Mouse (Mus musculus): ENCODE measurements around the gene Ovgp1. TPM values are rescaled to one million over a fixed set of nuclear protein-coding genes. Genes with fewer than 3 reads are reported as not detected.
A peak's percentile ranks its signal among the peaks of the same experiment; 100 is the strongest.
"Not testable (repeated sequence)": the region's sequence is repeated elsewhere in the genome, so short reads cannot be mapped to it uniquely, and the experiment has no call there.

Ovgp1 gene
- polyA plus RNA-seq, 1 experiment from 2014 or later: 4.3 TPM

DNA sequence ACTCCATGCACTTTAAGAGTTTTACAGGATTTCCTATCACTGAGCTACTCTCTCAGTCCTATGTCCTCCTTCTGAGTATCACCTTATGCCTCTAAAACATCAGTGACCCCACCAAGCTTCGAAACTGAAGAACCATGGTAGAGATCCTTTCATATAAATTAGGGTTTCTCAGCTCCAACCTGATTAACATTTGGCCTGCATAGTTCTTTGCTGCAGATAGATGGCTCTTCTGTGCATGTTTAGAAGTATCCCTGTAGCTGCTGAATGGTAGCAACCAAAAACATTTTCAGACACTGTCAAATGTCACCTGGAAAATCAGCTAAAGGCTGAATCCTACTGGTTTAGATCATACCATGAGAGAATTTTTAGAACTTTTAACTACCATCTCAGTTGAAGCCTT is 16.3 kb upstream of the Ovgp1 start:
- H3K36me3 ChIP-seq: peaks cover 28% of the 10 kb centered on the region
- 93% methylated on average over 1 of the region's 1 CpGs for WGBS
- no peak overlapping the region for H3K9ac ChIP-seq (replicated peaks)
- H3K9me3 ChIP-seq (replicated peaks): no peaks in the 10 kb centered on the region
- ATAC-seq (ENCODE audit: low FRiP score): no peak
- 0 out of 2 replicates have a peak overlapping the region, but pooled peaks have one; percentile 8 for H3K4me3 ChIP-seq (replicated peaks)
- peaks cover 41% of the 10 kb centered on the region for H3K4me1 ChIP-seq
- H3K27ac ChIP-seq (replicated peaks): no peak overlapping the region
- no peaks in the 10 kb centered on the region for H3K27me3 ChIP-seq (replicated peaks)
- peak overlapping the region; percentile 68 for H3K4me2 ChIP-seq

DNA sequence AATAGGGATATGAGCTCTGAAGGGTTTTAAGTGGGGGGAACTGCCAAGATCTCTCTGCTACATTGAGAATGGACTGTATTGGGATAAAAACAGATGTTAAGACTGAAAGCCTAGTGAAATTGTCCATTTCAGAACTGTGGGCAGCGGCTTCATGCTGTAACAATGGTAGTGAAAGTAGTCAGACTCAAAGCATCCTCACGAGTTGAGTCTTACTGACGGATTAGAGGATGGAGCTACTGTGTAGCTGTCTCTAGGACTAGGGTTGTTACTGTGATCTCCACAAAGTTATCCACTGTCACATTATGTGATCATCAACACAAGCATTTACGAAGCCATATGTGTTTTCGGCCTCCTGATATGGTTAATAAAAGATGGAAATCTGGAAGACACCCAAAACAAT is 15.3 kb upstream of the Ovgp1 start:
- Histone ChIP-seq H3K36me3 (peaks cover 33% of the 10 kb centered on the region), H3K27me3 (replicated peaks) (no peaks in the 10 kb centered on the region), H3K9ac (replicated peaks) (peak overlapping the region; percentile 81), H3K27ac (replicated peaks) (peak overlapping the region; percentile 88; the same call in 1 of the 2 replicates), H3K4me1 (peaks cover 41% of the 10 kb centered on the region), H3K4me3 (replicated peaks) (peak overlapping the region; percentile 83), H3K9me3 (replicated peaks) (no peaks in the 10 kb centered on the region), H3K4me2 (peak overlapping the region; percentile 68)
- no peak for ATAC-seq (ENCODE audit: low FRiP score)
- WGBS: 46% methylated on average over 5 of the region's 5 CpGs

GRCm38 (mm10) chr3:105958974-105959580 is 14.4 kb upstream of the Ovgp1 start, which contains the start of gene Wdr77:
Gene Wdr77, plus strand, starts transcription at chr3:105959369.
- peak within 1 kb of the TSS; percentile 88 for H3K27ac ChIP-seq (replicated peaks)
- ATAC-seq (ENCODE audit: low FRiP score): peak; percentile 97
- H3K36me3 ChIP-seq: peaks cover 37% of the 10 kb centered on the region
- no peaks in the 10 kb centered on the region for H3K27me3 ChIP-seq (replicated peaks)
- no peaks in the 10 kb centered on the region for H3K9me3 ChIP-seq (replicated peaks)
- peak within 1 kb of the TSS; percentile 81 for H3K9ac ChIP-seq (replicated peaks)
- WGBS: under 1% methylated on average over 52 of the region's 52 CpGs
- peak within 1 kb of the TSS; percentile 83 for H3K4me3 ChIP-seq (replicated peaks)
- H3K4me2 ChIP-seq: peak within 1 kb of the TSS; percentile 89
- peaks cover 41% of the 10 kb centered on the region for H3K4me1 ChIP-seq

- peak; percentile 80 for ATAC-seq (ENCODE audit: low FRiP score)
- Histone ChIP-seq H3K9me3 (replicated peaks) (no peaks in the 10 kb centered on the region), H3K4me2 (peak overlapping the region; percentile 89), H3K27ac (replicated peaks) (peak overlapping the region; percentile 79), H3K27me3 (replicated peaks) (no peaks in the 10 kb centered on the region), H3K9ac (replicated peaks) (peak overlapping the region; percentile 81), H3K36me3 (peaks cover 39% of the 10 kb centered on the region), H3K4me1 (peaks cover 41% of the 10 kb centered on the region), H3K4me3 (replicated peaks) (peak overlapping the region; percentile 83)
- under 1% methylated on average over 26 of the region's 26 CpGs for WGBS
Measured at GRCm38 (mm10) chr3:105959585-105959984, 13.9 kb upstream of the Ovgp1 start.

GRCm38 (mm10) chr3:105959999-105960398 is 13.5 kb upstream of the Ovgp1 start, which contains the start of gene Atp5f1:
Gene Atp5f1, minus strand, starts transcription at chr3:105960099.
- Histone ChIP-seq H3K27ac (replicated peaks) (peak within 1 kb of the TSS; percentile 88), H3K4me2 (peak within 1 kb of the TSS; percentile 89), H3K9me3 (replicated peaks) (no peaks in the 10 kb centered on the region), H3K9ac (replicated peaks) (peak within 1 kb of the TSS; percentile 81), H3K4me3 (replicated peaks) (peak within 1 kb of the TSS; percentile 83), H3K4me1 (peaks cover 41% of the 10 kb centered on the region), H3K27me3 (replicated peaks) (no peaks in the 10 kb centered on the region), H3K36me3 (peaks cover 39% of the 10 kb centered on the region)
- ATAC-seq (ENCODE audit: low FRiP score): no peak
- 8% methylated on average over 6 of the region's 6 CpGs for WGBS

- H3K27me3 ChIP-seq (replicated peaks): no peaks in the 10 kb centered on the region
- peaks cover 41% of the 10 kb centered on the region for H3K4me1 ChIP-seq
- 97% methylated on average over 2 of the region's 2 CpGs for WGBS
- H3K9ac ChIP-seq (replicated peaks): no peak overlapping the region
- ATAC-seq (ENCODE audit: low FRiP score): no peak
- peak overlapping the region; percentile 89 for H3K4me2 ChIP-seq
- H3K9me3 ChIP-seq (replicated peaks): no peaks in the 10 kb centered on the region
- peaks cover 44% of the 10 kb centered on the region for H3K36me3 ChIP-seq
- no peak overlapping the region for H3K27ac ChIP-seq (replicated peaks)
- H3K4me3 ChIP-seq (replicated peaks): peak overlapping the region; percentile 83
Measured at GRCm38 (mm10) chr3:105960700-105961099, 12.8 kb upstream of the Ovgp1 start.

GRCm38 (mm10) chr3:105971831-105972446 is 1.6 kb upstream of the Ovgp1 start:
- no peak for ATAC-seq (ENCODE audit: low FRiP score)
- 88% methylated on average over 5 of the region's 5 CpGs for WGBS
- no peak overlapping the region for H3K9ac ChIP-seq (replicated peaks)

GRCm38 (mm10) chr3:105974174-105974573 is 663 bp downstream of the Ovgp1 start:
- no peaks in the 10 kb centered on the region for H3K9me3 ChIP-seq (replicated peaks)
- H3K9ac ChIP-seq (replicated peaks): no peak overlapping the region
- H3K4me3 ChIP-seq (replicated peaks): no peak overlapping the region
- H3K27me3 ChIP-seq (replicated peaks): no peaks in the 10 kb centered on the region
- H3K36me3 ChIP-seq: peaks cover 15% of the 10 kb centered on the region
- no peaks in the 10 kb centered on the region for H3K4me1 ChIP-seq
- H3K4me2 ChIP-seq: no peak overlapping the region
- no peak overlapping the region for H3K27ac ChIP-seq (replicated peaks)
- WGBS: 93% methylated on average over 2 of the region's 2 CpGs
- ATAC-seq (ENCODE audit: low FRiP score): no peak

More at GRCm38 (mm10) chr3:105971831-105972446, 1.6 kb upstream of the Ovgp1 start:
- Histone ChIP-seq H3K27me3 (replicated peaks) (no peaks in the 10 kb centered on the region), H3K4me1 (no peaks in the 10 kb centered on the region), H3K9me3 (replicated peaks) (no peaks in the 10 kb centered on the region), H3K27ac (replicated peaks) (no peak overlapping the region), H3K36me3 (peaks cover 37% of the 10 kb centered on the region), H3K4me3 (replicated peaks) (no peak overlapping the region), H3K4me2 (no peak overlapping the region)

- H3K4me2 ChIP-seq; H3K4me1 ChIP-seq; ATAC-seq (ENCODE audit: low FRiP score); H3K9me3 ChIP-seq (replicated peaks); H3K27ac ChIP-seq (replicated peaks); H3K36me3 ChIP-seq; H3K9ac ChIP-seq (replicated peaks); H3K27me3 ChIP-seq (replicated peaks); H3K4me3 ChIP-seq (replicated peaks): not testable (repeated sequence)
- WGBS: 45% methylated on average over 5 of the region's 5 CpGs
Measured at GRCm38 (mm10) chr3:105989611-105990010, 16.1 kb downstream of the Ovgp1 start.

- no peak overlapping the region for H3K4me3 ChIP-seq (replicated peaks)
- 0 out of 2 replicates have a peak, but pooled peaks cover 2% of the 10 kb centered on the region for H3K4me1 ChIP-seq
- H3K27me3 ChIP-seq (replicated peaks): no peaks in the 10 kb centered on the region
- ATAC-seq (ENCODE audit: low FRiP score): no peak
- no peaks in the 10 kb centered on the region for H3K9me3 ChIP-seq (replicated peaks)
- WGBS: 34% methylated on average over 4 of the region's 4 CpGs
- H3K9ac ChIP-seq (replicated peaks): no peak overlapping the region
- H3K4me2 ChIP-seq: no peak overlapping the region
- no peak overlapping the region for H3K27ac ChIP-seq (replicated peaks)
- no peaks in the 10 kb centered on the region for H3K36me3 ChIP-seq
Measured at GRCm38 (mm10) chr3:105991653-105992283, 18.3 kb downstream of the Ovgp1 start.

GRCm38 (mm10) chr3:105994730-105995129 is 21.2 kb downstream of the Ovgp1 start:
- WGBS: 70% methylated on average over 2 of the region's 2 CpGs
- ATAC-seq (ENCODE audit: low FRiP score): no peak

More at GRCm38 (mm10) chr3:105994730-105995129, 21.2 kb downstream of the Ovgp1 start:
- Histone ChIP-seq H3K36me3 (no peaks in the 10 kb centered on the region), H3K4me3 (replicated peaks) (no peak overlapping the region), H3K27me3 (replicated peaks) (no peaks in the 10 kb centered on the region), H3K9me3 (replicated peaks) (no peaks in the 10 kb centered on the region), H3K27ac (replicated peaks) (no peak overlapping the region), H3K9ac (replicated peaks) (no peak overlapping the region), H3K4me1 (0 out of 2 replicates have a peak, but pooled peaks cover 2% of the 10 kb centered on the region), H3K4me2 (no peak overlapping the region)

Data from neural tube, embryonic 15.5 days (tissue).